Mouse (Mus musculus) thymus, adult 18-20 months (tissue): Measurements from ENCODE around the gene Smok2a.
"Not testable (repeated sequence)": the region's sequence is repeated elsewhere in the genome, so short reads cannot be mapped to it uniquely, and the experiment has no call there.

Experiments
- DNase-seq, 2 experiments: peaks; one replicate each; pipeline ENCODE4 v3.0.0; 2022; ENCODE audit warnings: mixed read lengths in 2 of 2

The Smok2a gene

DNA sequence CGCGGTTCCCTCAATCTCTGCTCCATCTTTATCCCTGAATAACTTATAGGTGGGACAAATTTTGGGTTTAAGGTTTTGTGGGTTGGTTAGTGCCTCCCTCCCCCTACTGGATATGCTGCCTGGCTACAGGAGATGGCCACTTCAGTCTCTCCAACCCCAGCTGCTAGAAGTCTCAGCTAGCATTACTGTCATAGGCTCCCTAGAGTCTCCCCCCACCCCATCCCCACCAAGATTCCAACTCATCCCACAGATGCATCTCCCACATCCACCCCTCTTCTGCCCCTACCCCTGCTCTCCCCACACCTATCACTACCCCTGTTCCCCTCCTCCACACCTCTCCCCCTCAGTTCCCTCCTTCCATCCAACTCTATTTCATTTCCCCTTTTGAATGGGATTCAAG is 933 bp downstream of the Smok2a start:
- DNase-seq: not testable (repeated sequence)

DNA sequence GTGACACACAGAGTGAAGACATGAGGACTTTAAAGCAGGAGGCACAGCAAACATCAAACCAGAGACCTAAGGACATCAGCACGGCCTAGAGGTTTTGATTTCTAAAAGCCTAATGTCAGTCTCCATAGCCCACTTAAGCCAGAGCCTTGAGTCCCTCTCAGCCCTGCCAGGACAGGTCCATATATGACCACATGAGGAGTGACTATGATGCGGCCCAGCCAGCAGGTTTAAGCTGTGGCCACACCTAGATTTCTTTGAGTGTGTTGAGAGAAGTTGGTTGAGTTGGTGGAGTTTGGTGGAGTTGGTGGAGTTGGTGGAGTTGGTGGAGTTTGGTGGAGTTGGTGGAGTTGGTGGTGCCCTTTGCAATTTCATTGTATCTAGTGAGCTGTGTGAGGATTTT is 9.0 kb downstream of the Smok2a start, which contains the start of gene Smok2b:
Gene Smok2b (plus strand): TSS at position 301 of the 400 bp plus-strand sequence.
- not testable (repeated sequence) for DNase-seq

DNA sequence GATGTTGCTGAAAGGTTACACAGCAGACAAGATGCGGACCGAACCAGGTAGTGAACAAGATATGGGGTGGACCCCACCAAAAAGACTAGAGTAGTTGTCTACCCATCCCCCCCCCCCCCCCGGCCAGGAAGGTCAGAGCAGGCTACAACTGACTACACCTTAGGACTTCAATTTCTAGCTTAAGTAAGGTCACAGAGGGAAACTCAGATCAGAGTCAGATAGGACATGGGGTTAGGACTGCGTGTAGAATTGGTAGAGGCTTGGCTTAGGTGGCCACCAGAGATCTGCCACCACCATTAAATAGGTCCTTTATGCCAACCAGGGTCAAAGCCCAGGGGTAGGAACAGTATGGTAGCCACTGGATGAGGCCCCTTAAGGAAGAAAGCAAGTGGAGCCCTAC is 18.5 kb downstream of the Smok2a start:
- not testable (repeated sequence) for DNase-seq

DNA sequence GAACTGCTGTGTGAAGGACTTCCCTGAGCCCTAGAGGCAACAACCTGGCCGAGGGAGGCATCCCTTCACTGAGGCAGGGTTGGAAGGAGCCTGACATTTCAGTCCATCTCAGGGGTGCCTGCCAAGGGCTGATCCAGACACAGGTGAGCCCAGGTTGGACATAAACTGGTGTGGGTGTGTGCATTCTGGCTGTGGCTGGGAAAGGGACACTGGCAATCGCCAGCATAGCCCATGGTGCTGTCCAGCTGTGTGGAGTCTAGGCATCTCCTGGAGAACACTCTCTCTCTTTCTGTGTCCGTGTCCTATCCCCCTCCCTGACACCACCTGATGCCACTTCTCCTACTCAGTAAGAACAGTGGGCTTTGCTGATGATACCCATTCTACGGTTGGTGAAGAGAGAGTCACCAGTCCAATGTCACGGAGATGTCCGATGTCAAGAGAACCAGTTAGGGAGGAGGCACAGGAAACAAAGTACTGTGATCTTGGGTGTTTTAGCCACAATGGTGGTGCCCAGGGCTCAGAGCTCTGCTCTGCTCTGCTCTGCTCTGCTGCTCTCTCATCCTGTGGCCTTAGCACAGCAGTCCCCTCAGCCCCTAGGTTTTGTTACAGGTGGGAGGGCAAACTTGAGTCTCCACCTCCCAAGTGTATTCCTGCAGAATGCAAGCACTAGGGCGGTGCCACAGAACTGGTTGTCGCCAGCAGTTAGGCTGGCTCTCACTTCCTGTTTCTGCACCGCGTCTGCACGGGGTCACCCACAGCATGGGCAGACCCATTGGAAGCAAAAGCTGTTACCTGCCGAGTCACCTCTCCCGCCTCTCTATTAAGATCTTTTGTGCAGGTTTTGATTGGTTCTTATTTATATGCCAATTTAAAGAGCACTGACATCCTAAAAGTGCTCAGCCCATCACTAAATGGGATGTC is 20.1 kb downstream of the Smok2a start:
- not testable (repeated sequence) for DNase-seq

DNA sequence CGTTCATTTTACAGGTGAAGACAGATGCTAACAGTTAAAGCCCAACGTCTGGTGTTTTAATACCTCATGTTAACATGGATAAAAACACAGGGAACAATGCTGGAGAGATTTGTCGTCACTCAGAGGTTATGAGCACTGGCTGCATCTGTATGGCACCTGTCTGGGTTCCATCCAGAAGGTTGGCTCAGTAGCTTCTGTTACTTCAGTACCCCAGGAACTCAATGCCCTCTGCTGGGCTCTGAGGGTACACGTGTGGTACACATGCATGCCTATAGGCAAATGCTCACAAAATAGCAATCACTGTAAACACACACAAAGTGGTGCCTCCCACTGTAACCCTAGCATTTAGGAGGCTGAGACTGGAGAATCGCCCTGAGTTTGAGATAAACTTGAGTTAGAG is 33.8 kb downstream of the Smok2a start:
- not testable (repeated sequence) for DNase-seq
